Mouse (Mus musculus) liver, adult 2 months (tissue): Measurements from ENCODE around the gene Klhdc3. TPM values are rescaled to one million over a fixed set of nuclear protein-coding genes. Genes with fewer than 3 reads are reported as not detected.

Source experiments
- DNase-seq: peaks from one replicate; pipeline ENCODE4 v3.0.0-alpha.2; 2011; ENCODE audit warnings: low read depth, low spot score; ENCODE audit errors: extremely low read depth
- H3K27ac ChIP-seq: fragments of 200-500 bp; replicated peaks from 2 replicates; pipeline ENCODE4 v1.5.1; 2012; ENCODE audit warnings: low read depth, mild to moderate bottlenecking, control low read depth, inconsistent platforms, low read length; ENCODE audit not compliant: insufficient read depth
- H3K27me3 ChIP-seq: fragments of 200-500 bp; 2 replicates; pipeline ENCODE4 v1.6.1; 2012; ENCODE audit warnings: mild to moderate bottlenecking, moderate library complexity, low read length, inconsistent platforms; ENCODE audit not compliant: control insufficient read depth, insufficient read depth
- H3K36me3 ChIP-seq: fragments of 200-500 bp; 2 replicates; pipeline ENCODE4 v1.6.1; 2012; ENCODE audit warnings: low read length, inconsistent platforms; ENCODE audit not compliant: control insufficient read depth, insufficient read depth
- H3K4me1 ChIP-seq: fragments of 200-500 bp; 2 replicates; pipeline ENCODE4 v1.6.1; 2011; ENCODE audit warnings: low read length; ENCODE audit not compliant: control insufficient read depth, insufficient read depth
- H3K4me3 ChIP-seq: fragments of 200-500 bp; 2 replicates; pipeline ENCODE4 v1.5.1; 2011; ENCODE audit warnings: low read depth, mild to moderate bottlenecking, control low read depth, low read length, moderate library complexity; ENCODE audit not compliant: insufficient read depth
- H3K79me2 ChIP-seq: fragments of 200-500 bp; 2 replicates; pipeline ENCODE4 v1.6.1; 2012; ENCODE audit warnings: inconsistent platforms, mild to moderate bottlenecking, low read length, moderate library complexity; ENCODE audit not compliant: control insufficient read depth, insufficient read depth
- H3K9ac ChIP-seq: fragments of 200-500 bp; 2 replicates; pipeline ENCODE4 v1.6.1; 2012; ENCODE audit warnings: low read depth, mild to moderate bottlenecking, control low read depth, inconsistent platforms, low read length
- CTCF ChIP-seq: fragments of 200-500 bp; IDR thresholded peaks from 2 replicates; pipeline ENCODE4 v1.5.1; 2011; ENCODE audit warnings: low read depth, low read length, control low read depth
- POLR2A ChIP-seq: fragments of 200-500 bp; IDR thresholded peaks from 2 replicates; pipeline ENCODE4 v1.6.1; 2011; ENCODE audit warnings: low read length, control low read depth; ENCODE audit not compliant: insufficient read depth; ENCODE audit errors: extremely low read depth
- WGBS: fragments of 180-500 bp; shearing (Covaris S2); methylation state at CpG from one replicate; pipeline ENCODE4 v1.1.7; 2018; 5-methylcytosine and 5-hydroxymethylcytosine counted together
- polyA plus RNA-seq: library from polyadenylated mRNA; depleted of rRNA; stranded (reverse); fragments of >200 nt; gene quantifications from 2 replicates; pipeline ENCODE4 v1.2.3, GENCODE M21; 2012
- total RNA-seq: library from RNA; depleted of rRNA; stranded (reverse); fragments of >200 nt; gene quantifications from 2 replicates; pipeline ENCODE4 v1.2.3, GENCODE M21; 2014

The Klhdc3 gene
- total and polyA plus RNA-seq, 2 experiments = 23.9 to 74.6 TPM

DNA sequence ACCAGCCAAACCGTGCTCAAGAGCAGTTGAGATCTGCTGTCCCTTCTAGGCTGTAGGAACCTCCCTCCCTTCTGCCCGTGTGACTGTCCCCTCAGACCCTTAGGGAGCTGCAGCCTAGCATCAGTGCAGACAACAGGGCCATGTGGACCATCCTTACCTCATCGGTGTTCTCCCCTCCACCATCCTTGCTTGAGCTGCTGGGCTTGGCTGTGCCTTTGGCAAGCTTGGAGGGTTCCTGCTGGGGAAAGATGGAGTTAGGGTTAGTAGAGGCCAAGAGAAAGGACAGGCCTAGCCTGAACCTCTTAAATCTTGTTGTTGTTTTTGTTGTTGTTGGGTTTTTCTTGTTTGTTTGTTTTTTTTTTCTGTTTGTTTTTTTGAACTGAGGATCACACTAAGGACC, 19.2 kb upstream of the Klhdc3 start:
- Histone ChIP-seq H3K79me2 (peaks cover 23% of the 10 kb centered on the region; the same call in 1 of the 2 replicates), H3K4me1 (peaks cover 6% of the 10 kb centered on the region), H3K27ac (no peak overlapping the region), H3K9ac (no peak overlapping the region), H3K4me3 (no peak overlapping the region), H3K27me3 (no peaks in the 10 kb centered on the region), H3K36me3 (no peaks in the 10 kb centered on the region)
- DNase-seq = no peak
- WGBS = 92% methylated on average over 3 of the region's 3 CpGs
- TF ChIP-seq CTCF (no peak), POLR2A (no peak)

DNA sequence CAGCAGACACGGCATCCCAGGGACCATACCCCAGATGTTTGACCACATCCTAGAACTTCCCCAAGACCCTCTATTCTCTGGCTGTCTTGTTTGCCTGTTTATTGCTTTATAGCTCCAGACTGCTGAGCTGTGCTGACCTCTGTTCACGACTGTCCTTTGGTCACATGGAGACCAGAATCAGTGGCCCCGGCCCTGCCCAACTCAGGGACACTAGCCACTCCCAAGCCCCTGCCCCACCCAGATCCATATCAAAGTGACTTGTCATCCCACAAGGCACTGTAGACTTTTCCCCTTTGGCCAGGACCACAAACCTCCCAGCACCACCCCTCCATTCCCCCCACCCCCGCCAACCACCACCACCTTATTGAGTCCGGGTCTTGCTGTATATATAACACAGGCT, 18.5 kb upstream of the Klhdc3 start:
- Histone ChIP-seq H3K9ac (no peak overlapping the region), H3K27me3 (no peaks in the 10 kb centered on the region), H3K4me1 (peaks cover 6% of the 10 kb centered on the region), H3K4me3 (no peak overlapping the region), H3K27ac (no peak overlapping the region), H3K79me2 (peaks cover 23% of the 10 kb centered on the region; the same call in 1 of the 2 replicates), H3K36me3 (no peaks in the 10 kb centered on the region)
- TF ChIP-seq CTCF (no peak), POLR2A (no peak)
- WGBS = 88% methylated on average over 5 of the region's 5 CpGs
- no peak for DNase-seq

DNA sequence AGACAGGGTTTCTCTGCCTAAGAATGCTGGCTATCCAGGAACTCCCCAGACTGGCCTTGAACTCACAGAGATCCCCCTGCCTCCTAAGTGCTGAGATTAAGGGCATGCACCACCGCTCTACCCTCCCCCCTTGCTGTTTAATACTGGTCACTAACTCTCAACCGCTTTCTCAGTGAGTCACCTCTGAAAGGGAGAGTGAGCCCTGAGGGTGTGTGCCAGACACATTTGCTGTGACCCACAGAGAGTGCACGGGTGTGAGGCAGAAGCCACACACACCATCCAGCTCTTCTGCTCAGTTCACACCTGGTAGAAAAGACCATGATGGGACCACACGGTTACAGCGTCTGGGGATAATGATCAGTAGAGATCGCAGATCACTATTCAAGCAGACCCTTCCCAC, 17.8 kb upstream of the Klhdc3 start:
- 96% methylated on average over 6 of the region's 6 CpGs for WGBS
- Histone ChIP-seq H3K36me3 (no peaks in the 10 kb centered on the region), H3K9ac (no peak overlapping the region), H3K27ac (no peak overlapping the region), H3K4me1 (peaks cover 1% of the 10 kb centered on the region; the same call in 1 of the 2 replicates), H3K79me2 (peaks cover 22% of the 10 kb centered on the region; the same call in 1 of the 2 replicates), H3K4me3 (no peak overlapping the region), H3K27me3 (no peaks in the 10 kb centered on the region)
- TF ChIP-seq CTCF (no peak), POLR2A (no peak)
- no peak for DNase-seq

DNA sequence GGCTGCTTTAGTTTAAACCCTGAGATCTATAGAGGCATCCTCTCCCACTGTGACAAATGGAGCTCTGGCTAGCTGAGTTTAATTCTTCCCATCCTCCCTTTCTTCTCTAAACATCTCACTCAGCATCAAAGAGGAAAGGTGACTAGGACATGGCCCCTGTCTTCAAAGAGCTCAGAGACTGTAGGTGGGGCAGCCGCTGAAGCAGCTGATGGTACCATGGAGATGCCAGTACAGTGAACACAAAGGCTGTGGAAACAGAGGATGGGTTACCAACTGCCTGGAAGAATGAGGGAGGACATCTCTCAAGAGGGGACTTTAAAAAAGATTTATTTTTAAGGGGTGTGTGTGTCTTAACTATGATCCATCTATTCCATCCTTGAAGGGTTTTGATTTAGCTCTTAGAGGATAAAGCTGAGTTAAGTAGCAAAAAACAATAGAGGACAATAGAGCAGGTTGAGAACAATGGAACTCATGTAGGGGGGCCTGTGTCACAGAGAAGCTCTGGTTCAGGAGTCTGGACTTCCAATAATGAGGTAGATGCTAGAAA, 13.9 kb upstream of the Klhdc3 start:
- no peaks in the 10 kb centered on the region for H3K36me3 ChIP-seq
- H3K4me1 ChIP-seq = no peaks in the 10 kb centered on the region
- 84% methylated on average over 1 of the region's 1 CpGs for WGBS
- H3K27me3 ChIP-seq = no peaks in the 10 kb centered on the region
- no peak overlapping the region for H3K9ac ChIP-seq
- no peak overlapping the region for H3K4me3 ChIP-seq
- no peak for DNase-seq
- peaks cover 8% of the 10 kb centered on the region; the same call in 1 of the 2 replicates for H3K79me2 ChIP-seq
- H3K27ac ChIP-seq = no peak overlapping the region
- no peak for TF ChIP-seq POLR2A
- no peak for TF ChIP-seq CTCF

DNA sequence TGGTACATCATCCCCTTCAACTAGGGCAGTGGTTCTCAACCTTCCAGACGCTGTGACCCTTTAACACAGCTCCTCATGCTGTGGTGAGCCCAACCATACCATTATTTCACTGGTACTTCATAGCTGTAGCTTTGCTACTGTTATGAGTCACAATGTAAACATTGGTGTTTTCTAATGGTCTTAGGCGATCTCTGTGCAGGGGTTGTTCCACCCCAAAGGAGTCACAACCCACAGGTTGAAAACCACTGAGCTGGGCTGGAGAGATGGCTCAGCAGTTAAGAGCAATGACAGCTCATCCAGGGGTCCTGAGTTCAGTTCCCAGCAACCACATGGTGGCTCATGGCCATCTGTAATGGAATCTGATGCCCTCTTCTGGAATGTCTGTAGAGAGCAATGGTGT, 10.7 kb upstream of the Klhdc3 start:
- no peak for DNase-seq
- WGBS = 96% methylated on average over 2 of the region's 2 CpGs
- no peak for TF ChIP-seq CTCF
- TF ChIP-seq POLR2A = no peak
- Histone ChIP-seq H3K4me3 (no peak overlapping the region), H3K79me2 (peaks cover 3% of the 10 kb centered on the region; the same call in 1 of the 2 replicates), H3K27me3 (no peaks in the 10 kb centered on the region), H3K9ac (no peak overlapping the region), H3K36me3 (no peaks in the 10 kb centered on the region), H3K27ac (no peak overlapping the region), H3K4me1 (no peaks in the 10 kb centered on the region)

DNA sequence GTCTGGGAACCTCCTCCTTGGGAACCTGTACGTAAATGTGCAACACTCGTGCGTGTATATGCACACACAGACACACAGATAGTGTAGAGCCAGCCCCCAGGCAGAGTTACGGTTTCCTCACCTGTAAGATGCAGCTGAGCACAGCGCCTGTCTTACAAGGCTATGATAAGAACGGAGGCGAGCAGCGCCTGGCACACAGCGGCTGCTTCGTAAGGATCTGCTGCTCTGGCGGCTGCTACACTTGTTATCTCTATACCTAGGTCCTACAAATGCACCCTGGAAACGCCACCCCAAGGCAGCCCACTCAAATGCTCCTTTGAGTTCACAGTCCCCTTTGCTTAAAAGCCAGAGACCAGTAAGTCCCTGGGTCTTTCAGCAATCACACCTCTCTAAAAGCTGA, 10.0 kb upstream of the Klhdc3 start:
- DNase-seq = no peak
- Histone ChIP-seq H3K9ac (no peak overlapping the region), H3K27me3 (no peaks in the 10 kb centered on the region), H3K4me3 (no peak overlapping the region), H3K4me1 (no peaks in the 10 kb centered on the region), H3K36me3 (no peaks in the 10 kb centered on the region), H3K79me2 (peaks cover 3% of the 10 kb centered on the region; the same call in 1 of the 2 replicates), H3K27ac (no peak overlapping the region)
- TF ChIP-seq CTCF = no peak
- TF ChIP-seq POLR2A = no peak
- 95% methylated on average over 12 of the region's 12 CpGs for WGBS
